Mouse (Mus musculus) cortical plate, adult 2 months (tissue): Measurements from ENCODE around the gene Ctso.

Experiments
- CTCF ChIP-seq: fragments of 200-500 bp; IDR thresholded peaks from 2 replicates; pipeline ENCODE4 v1.5.1; 2011; ENCODE audit warnings: mild to moderate bottlenecking, control low read depth, low read length; ENCODE audit not compliant: insufficient read depth; ENCODE audit errors: extremely low read depth
- POLR2A ChIP-seq: fragments of 200-500 bp; IDR thresholded peaks from 2 replicates; pipeline ENCODE4 v1.6.1; 2011; ENCODE audit warnings: mild to moderate bottlenecking, low read length, control low read depth; ENCODE audit not compliant: insufficient read depth; ENCODE audit errors: extremely low read depth

GRCm38 (mm10) chr3:81975607-81976006 lies 43.2 kb downstream of the Ctso start:
- TF ChIP-seq POLR2A (no peak), CTCF (no peak)
